Mouse (Mus musculus) heart, embryonic 11.5 days (tissue): Measurements from ENCODE around the gene Cox6a1. TPM values are rescaled to one million over a fixed set of nuclear protein-coding genes. Genes with fewer than 3 reads are reported as not detected.
"Not testable (repeated sequence)": the region's sequence is repeated elsewhere in the genome, so short reads cannot be mapped to it uniquely, and the experiment has no call there.

Experiments
- ATAC-seq: fragments of 200-750 bp; cut with Nextera tagmentation; replicated peaks from 2 replicates; pipeline ENCODE4 v1.8.0; 2017; ENCODE audit warnings: moderate library complexity; ENCODE audit not compliant: insufficient number of reproducible peaks, low FRiP score, low TSS enrichment
- H3K27ac ChIP-seq: fragments of 300-500 bp; sonication (generic); 2 replicates; pipeline ENCODE4 v1.5.1; 2014; ENCODE audit warnings: mild to moderate bottlenecking, low read depth, low read length
- H3K27me3 ChIP-seq: fragments of 300-500 bp; sonication (generic); 2 replicates; pipeline ENCODE4 v1.6.1; 2014; ENCODE audit warnings: mild to moderate bottlenecking, low read length, mixed read lengths; ENCODE audit not compliant: control insufficient read depth, insufficient read depth
- H3K36me3 ChIP-seq: fragments of 300-500 bp; sonication (generic); 2 replicates; pipeline ENCODE4 v1.6.1; 2014; ENCODE audit warnings: mild to moderate bottlenecking, low read length, moderate library complexity, mixed read lengths; ENCODE audit not compliant: control insufficient read depth, insufficient read depth
- H3K4me1 ChIP-seq: fragments of 300-500 bp; sonication (generic); 2 replicates; pipeline ENCODE4 v1.6.1; 2014; ENCODE audit warnings: low read length; ENCODE audit not compliant: control insufficient read depth, insufficient read depth
- H3K4me2 ChIP-seq: fragments of 300-500 bp; sonication (generic); 2 replicates; pipeline ENCODE4 v1.6.1; 2014; ENCODE audit warnings: mild to moderate bottlenecking, moderate library complexity
- H3K4me3 ChIP-seq: fragments of 300-500 bp; sonication (generic); 2 replicates; pipeline ENCODE4 v1.5.1; 2014; ENCODE audit warnings: low read depth, low read length
- H3K9ac ChIP-seq: fragments of 300-500 bp; sonication (generic); 2 replicates; pipeline ENCODE4 v1.6.1; 2014; ENCODE audit warnings: mild to moderate bottlenecking, low read depth, low read length, moderate library complexity
- H3K9me3 ChIP-seq: fragments of 300-500 bp; sonication (generic); replicated peaks from 2 replicates; pipeline ENCODE4 v1.6.1; 2016; ENCODE audit warnings: low read length; ENCODE audit not compliant: control insufficient read depth
- WGBS: fragments of 180-500 bp; shearing (Covaris S2); extraction: QIAGEN DNeasy Blood & Tissue Kit; methylation state at CpG from one replicate; pipeline ENCODE4 v1.1.7; 2014; ENCODE audit not compliant: insufficient replicate concordance; 5-methylcytosine and 5-hydroxymethylcytosine counted together
- polyA plus RNA-seq: library from polyadenylated mRNA; unstranded; fragments of >200 nt; fragmentation: Nextera tagmentation; extraction: Ambion mirVana; gene quantifications from 2 replicates; pipeline ENCODE4 v1.2.1, GENCODE M21; 2014

The Cox6a1 gene
- polyA plus RNA-seq: 1,289 and 1,331 TPM in 2 replicates

DNA sequence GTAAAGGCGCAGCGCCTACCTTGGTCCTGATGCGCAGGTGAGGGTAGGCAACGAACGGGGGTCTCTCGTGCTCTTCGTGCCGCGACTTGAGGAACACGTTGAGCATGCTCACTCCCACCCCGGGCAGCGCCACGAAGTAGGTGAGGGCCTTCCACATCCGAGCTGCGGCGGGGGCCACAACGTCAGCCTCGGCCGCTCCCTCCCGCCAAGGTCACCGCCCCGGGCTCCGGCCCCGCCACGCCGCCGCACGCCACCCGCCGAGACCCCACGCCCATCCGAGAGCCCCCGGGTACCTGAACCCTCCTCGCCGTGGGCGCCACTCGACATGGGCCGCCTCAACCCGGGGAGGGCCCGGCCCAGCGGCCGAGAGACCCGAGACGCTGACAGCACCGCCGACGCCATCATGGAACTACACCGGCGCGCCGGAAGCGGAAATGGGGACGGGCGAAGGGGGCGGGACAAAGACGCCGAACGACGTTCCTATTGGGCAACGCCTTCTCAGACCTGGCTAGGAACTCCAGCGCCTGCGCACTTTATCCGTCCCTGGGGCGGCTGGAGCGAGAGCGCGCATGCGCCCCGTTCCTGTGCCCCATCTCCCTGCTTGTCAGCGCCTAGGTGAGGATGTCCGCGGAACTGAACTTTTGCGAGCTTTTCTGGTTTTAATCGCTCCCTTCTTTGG is at the start of gene Cox6a1:
TSS of gene Cox6a1 (minus strand) at position 436 of the 679 bp plus-strand sequence.
- peak within 1 kb of the TSS; percentile 76 for H3K27ac ChIP-seq
- H3K36me3 ChIP-seq: peaks cover 18% of the 10 kb centered on the region
- H3K9me3 ChIP-seq: no peaks in the 10 kb centered on the region; the same call in 1 of the 2 replicates
- peak within 1 kb of the TSS; percentile 84 for H3K4me3 ChIP-seq
- WGBS: under 1% methylated on average over 63 of the region's 74 CpGs
- H3K4me2 ChIP-seq: peak within 1 kb of the TSS; percentile 84
- H3K4me1 ChIP-seq: peaks cover 9% of the 10 kb centered on the region
- H3K9ac ChIP-seq: peak within 1 kb of the TSS; percentile 86
- H3K27me3 ChIP-seq: no peaks in the 10 kb centered on the region
- ATAC-seq: peak; percentile 91

DNA sequence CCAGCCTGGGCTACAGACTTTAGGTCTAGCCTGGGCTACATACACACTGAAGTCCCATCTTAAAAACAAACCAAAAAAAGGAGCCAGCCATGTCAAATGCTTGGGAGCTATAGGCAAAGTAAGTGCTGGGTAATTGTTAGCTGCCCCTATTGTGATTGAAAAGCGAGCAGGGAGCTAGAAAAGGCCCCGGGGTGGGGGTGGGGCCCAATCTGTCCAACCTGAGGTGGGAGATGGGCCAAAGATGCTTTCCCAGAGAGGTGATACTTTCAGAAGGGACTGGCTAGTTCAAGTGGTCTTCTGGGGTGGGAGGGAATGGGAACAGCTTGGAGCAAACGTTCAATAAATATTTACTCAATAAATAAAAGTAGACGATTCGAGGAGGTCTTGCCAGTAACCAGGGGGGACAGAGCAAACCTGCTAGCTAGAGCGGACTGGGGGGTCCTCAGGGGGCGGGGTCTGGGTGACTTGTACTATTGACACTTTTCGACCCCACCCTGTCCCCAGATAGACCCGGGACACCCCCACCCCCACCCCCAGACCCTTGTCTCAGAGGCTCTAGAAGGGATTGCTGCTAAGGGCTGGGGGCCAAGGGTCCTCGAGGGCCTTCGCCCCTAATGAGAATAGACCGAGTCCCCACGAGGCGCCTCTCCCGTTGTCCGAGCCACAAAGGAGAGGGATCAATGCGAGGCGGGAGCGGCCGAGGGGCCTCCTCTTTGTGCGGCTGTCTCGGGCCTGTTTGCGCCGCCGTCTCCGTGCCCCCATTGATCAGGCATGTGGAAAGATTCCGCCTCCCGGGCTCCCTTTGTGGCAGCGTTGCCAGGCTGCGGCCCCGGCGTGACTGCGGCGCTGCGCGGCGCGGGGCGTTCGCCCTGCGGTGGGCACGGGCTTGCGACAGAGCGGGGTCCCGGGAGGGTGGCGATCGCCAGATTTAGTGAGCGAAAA is 49.3 kb upstream of the Cox6a1 start:
- 4% methylated on average over 48 of the region's 48 CpGs for WGBS

DNA sequence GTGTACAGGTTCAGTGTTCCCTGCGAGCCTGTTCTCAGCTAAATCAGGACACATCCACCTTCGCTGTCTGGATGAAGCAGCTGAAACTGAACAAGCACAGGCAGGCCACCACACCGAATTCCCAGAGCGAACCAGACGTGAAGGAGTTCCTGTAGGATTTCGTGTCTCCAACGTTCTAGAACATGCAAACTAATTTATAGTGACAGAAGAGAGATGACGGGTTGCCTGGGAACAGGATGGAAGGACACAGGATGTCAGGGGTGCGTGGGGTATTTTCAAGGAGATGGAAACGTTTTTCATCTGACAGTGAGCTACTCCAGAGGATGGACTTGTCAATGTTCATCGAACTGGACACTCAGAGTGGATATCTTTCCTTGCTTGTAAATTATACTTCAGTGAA is 47.9 kb upstream of the Cox6a1 start:
- no peaks in the 10 kb centered on the region for H3K36me3 ChIP-seq
- peaks cover 10% of the 10 kb centered on the region; the same call in 1 of the 2 replicates for H3K4me1 ChIP-seq
- ATAC-seq: no peak
- WGBS: 63% methylated on average over 11 of the region's 11 CpGs
- H3K27me3 ChIP-seq: peaks cover 9% of the 10 kb centered on the region; the same call in 1 of the 2 replicates
- no peaks in the 10 kb centered on the region for H3K9me3 ChIP-seq
- H3K27ac ChIP-seq: no peak overlapping the region
- H3K9ac ChIP-seq: no peak overlapping the region
- no peak overlapping the region for H3K4me2 ChIP-seq
- no peak overlapping the region for H3K4me3 ChIP-seq

More for the DNA sequence above, 49.3 kb upstream of the Cox6a1 start:
- Histone ChIP-seq H3K4me2 (peak overlapping the region; percentile 88), H3K9me3 (no peaks in the 10 kb centered on the region), H3K4me3 (peak overlapping the region; percentile 49), H3K4me1 (peaks cover 10% of the 10 kb centered on the region; the same call in 1 of the 2 replicates), H3K36me3 (no peaks in the 10 kb centered on the region), H3K27ac (no peak overlapping the region), H3K27me3 (peaks cover 12% of the 10 kb centered on the region; the same call in 1 of the 2 replicates), H3K9ac (peak overlapping the region; percentile 81)
- no peak for ATAC-seq

DNA sequence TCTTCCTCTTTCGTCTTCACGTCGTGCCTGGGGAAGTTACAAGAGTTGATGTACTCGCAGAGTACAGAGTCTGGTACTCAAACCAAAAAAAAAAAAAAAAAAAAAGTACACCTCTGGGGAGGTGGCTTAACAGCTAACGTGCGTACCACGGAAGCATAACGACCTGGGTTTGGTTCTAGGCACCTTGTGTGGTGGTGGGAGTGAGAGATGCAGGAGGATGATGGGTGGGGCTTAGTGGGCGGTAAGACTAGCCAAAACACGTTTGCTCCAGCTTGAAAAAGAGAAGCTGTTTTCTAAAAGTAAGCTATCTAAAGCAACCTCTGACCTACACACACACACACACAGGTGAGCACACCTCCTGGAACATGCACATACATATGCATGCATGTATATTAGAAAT is 46.1 kb upstream of the Cox6a1 start:
- H3K4me2 ChIP-seq: peak overlapping the region; percentile 50
- 27% methylated on average over 10 of the region's 10 CpGs for WGBS

DNA sequence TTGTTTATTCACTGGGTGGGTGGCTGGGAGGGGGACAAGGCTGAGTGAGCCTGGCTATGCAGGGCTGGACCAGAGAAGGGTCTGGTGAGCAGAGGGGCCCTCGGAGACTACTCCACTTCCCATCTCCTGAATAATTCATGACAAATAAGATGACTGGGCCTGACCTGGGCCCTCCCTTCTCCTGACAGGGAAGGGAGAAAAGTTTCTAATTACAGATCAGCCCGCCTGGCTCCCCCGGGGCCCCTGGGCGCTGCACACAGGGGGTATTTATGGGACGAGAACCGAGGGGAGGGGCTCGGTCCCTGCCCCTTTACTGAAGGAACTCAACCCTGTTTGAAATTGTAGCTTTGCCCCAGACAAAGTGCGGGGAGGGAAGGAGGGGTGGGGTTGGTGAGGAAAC is 45.4 kb upstream of the Cox6a1 start:
- Histone ChIP-seq H3K4me2 (peak overlapping the region; percentile 50), H3K4me3 (no peak overlapping the region), H3K36me3 (no peaks in the 10 kb centered on the region), H3K9me3 (no peaks in the 10 kb centered on the region), H3K27me3 (peaks cover 9% of the 10 kb centered on the region; the same call in 1 of the 2 replicates), H3K27ac (no peak overlapping the region), H3K4me1 (peaks cover 10% of the 10 kb centered on the region; the same call in 1 of the 2 replicates), H3K9ac (no peak overlapping the region)
- WGBS: 4% methylated on average over 8 of the region's 8 CpGs
- ATAC-seq: no peak

More for the DNA sequence above, 46.1 kb upstream of the Cox6a1 start:
- H3K9me3 ChIP-seq: no peaks in the 10 kb centered on the region
- H3K9ac ChIP-seq: no peak overlapping the region
- peaks cover 9% of the 10 kb centered on the region; the same call in 1 of the 2 replicates for H3K27me3 ChIP-seq
- H3K36me3 ChIP-seq: no peaks in the 10 kb centered on the region
- no peak overlapping the region for H3K27ac ChIP-seq
- H3K4me3 ChIP-seq: no peak overlapping the region
- peaks cover 10% of the 10 kb centered on the region; the same call in 1 of the 2 replicates for H3K4me1 ChIP-seq
- ATAC-seq: no peak

DNA sequence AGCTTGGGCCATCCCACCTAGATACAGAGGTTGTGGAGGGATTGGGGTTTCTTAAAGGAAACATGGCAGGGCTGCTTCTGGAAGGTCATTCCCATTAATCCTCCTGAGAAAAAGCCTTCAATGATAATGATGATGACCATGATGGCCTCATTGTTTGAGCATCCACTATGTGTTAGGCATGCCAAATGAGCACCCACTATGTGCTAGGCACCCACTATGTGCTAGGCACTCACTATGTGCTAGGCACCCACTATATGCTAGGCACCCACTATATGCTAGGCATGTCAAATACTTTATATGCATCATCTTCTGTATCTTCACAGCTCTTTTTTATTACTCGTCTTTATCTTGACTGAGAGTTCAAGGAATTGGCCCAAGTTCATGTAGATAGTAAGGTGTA is 44.2 kb upstream of the Cox6a1 start:
- H3K36me3 ChIP-seq: no peaks in the 10 kb centered on the region
- H3K27me3 ChIP-seq: peaks cover 6% of the 10 kb centered on the region; the same call in 1 of the 2 replicates
- WGBS: 73% methylated on average over 1 of the region's 1 CpGs
- H3K27ac ChIP-seq: no peak overlapping the region
- peaks cover 10% of the 10 kb centered on the region; the same call in 1 of the 2 replicates for H3K4me1 ChIP-seq
- H3K9ac ChIP-seq: no peak overlapping the region
- no peak overlapping the region for H3K4me3 ChIP-seq
- ATAC-seq: no peak
- H3K4me2 ChIP-seq: no peak overlapping the region
- H3K9me3 ChIP-seq: no peaks in the 10 kb centered on the region

DNA sequence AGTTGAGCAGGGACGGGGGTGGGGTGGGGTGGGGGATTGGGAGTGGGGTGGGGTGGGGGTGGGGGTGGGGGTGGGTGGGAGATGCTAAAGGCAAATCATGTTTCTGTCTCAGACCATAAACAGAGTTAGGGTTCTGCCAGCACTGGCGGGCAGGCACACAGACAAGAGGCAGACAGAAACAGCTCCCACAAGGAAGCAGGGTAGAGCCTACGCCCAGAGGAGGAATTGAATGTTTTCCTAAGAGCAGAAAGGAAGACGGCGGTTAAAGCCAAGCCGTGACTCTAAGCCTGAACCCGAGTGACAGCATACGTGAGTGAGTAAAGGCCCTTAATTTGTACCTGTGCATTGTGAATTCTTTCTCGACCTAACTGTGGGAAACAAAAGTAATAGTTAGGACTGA is 43.2 kb upstream of the Cox6a1 start:
- Histone ChIP-seq H3K4me3 (no peak overlapping the region), H3K27ac (no peak overlapping the region), H3K27me3 (peaks cover 4% of the 10 kb centered on the region; the same call in 1 of the 2 replicates), H3K4me1 (peaks cover 10% of the 10 kb centered on the region; the same call in 1 of the 2 replicates), H3K9me3 (no peaks in the 10 kb centered on the region), H3K9ac (no peak overlapping the region), H3K36me3 (no peaks in the 10 kb centered on the region), H3K4me2 (no peak overlapping the region)
- 34% methylated on average over 9 of the region's 9 CpGs for WGBS
- no peak for ATAC-seq

DNA sequence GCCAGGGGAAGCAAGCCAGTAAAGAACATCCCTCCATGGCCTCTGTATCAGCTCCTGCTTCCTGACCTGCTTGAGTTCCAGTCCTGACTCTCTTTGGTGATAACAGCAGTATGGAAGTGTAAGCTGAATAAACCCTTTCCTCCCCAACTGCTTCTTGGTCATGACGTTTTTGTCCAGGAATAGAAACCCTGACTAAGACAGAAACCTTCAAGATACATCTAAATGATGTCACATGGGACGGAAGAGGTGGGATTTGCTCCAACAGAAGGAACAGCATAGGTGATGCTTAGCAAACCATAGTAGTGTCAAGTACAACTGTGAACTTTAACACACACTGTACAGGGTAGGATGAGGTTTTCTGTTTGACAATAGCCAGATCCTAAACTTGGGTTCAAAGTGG is 30.1 kb upstream of the Cox6a1 start:
- not testable (repeated sequence) for H3K27ac ChIP-seq, H3K4me1 ChIP-seq, ATAC-seq, H3K4me3 ChIP-seq, H3K27me3 ChIP-seq, H3K9me3 ChIP-seq, H3K9ac ChIP-seq, H3K36me3 ChIP-seq, H3K4me2 ChIP-seq
- WGBS: 64% methylated on average over 2 of the region's 2 CpGs
